Mouse (Mus musculus): Measurements from ENCODE around the gene Tgm2.

DNA sequence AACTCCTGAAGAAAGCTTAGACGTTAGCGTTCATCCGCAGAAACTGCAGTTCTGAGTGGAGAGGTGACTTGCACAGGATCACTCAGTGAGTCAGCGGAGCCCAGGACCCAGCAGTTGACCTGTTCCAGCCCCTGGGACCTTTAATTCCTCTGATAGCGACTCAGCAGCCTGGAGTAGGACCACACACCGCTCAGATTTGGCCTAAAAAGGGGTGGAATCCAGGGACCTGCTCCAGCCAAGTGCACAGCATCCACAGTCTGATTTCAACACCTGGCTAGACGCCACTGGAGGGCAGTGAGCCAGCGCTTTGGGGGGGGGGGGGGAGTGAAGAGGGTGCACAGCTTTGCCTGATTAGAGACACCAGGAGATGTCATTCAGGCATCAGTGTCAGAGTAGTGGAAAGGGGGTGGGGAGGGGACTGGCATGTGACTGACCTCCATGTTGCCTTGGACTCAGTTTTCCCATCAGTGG is 22.5 kb upstream of the Tgm2 start:
- TF ChIP-seq CTCF (IDR thresholded peaks at IDR 0.05; ENCODE audit: control insufficient read depth, insufficient read depth, low read length) (no peak), POLR2A (IDR thresholded peaks at IDR 0.05; ENCODE audit: borderline replicate concordance, control insufficient read depth, low read depth, low read length) (no peak)
